Mouse (Mus musculus): ENCODE results near the gene Washc3.

Washc3 gene

DNA sequence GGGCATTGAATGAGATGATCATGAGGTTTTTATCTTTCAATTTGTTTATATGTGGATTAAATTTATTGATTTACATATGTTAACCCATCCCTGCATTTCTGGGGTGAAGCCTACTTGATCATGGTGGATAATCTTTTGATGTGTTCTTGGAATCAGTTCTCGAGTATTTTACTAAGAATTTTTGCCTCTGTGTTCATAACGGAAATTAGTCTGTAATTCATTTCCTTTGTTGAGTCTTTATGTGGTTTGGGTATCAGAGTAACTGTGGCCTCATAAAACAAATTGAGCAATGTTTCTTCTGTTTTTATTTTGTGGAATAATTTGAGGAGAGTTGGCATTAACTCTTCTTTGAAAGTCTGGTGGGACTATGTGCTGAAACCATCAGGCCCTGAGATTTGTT lies 54.7 kb downstream of the Washc3 start:
- no peak for DNase-seq (ENCODE audit: extremely low spot score, low spot score)

- DNase-seq (ENCODE audit: extremely low spot score, low spot score): no peak
These were observed 59.4 kb downstream of the Washc3 start for GRCm38 (mm10) chr10:88260309-88260708.

GRCm38 (mm10) chr10:88261186-88261585 lies 60.3 kb downstream of the Washc3 start:
- no peak for DNase-seq (ENCODE audit: extremely low spot score, low spot score)

GRCm38 (mm10) chr10:88263383-88263782 lies 62.5 kb downstream of the Washc3 start:
- no peak for DNase-seq (ENCODE audit: extremely low spot score, low spot score)

DNA sequence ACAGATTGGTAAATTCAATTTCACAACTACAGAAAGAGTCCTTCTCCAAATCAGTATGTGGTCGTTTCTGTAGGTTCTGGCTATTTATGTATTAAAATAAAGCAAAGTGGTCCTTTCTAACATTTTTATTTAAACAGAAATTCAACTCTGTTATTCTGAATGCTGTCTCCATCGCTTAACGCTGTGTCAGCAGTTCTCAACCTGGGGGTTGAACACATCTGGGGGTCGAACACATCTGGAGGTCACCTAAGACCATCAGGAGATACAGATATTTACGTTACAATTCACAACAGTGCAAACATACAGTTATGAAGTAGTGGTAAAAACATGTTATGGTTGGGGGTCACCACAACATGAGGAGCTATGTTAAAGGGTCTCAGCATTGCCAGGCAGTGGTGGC lies 73.2 kb downstream of the Washc3 start:
- DNase-seq (ENCODE audit: extremely low spot score, low spot score): no peak

DNA sequence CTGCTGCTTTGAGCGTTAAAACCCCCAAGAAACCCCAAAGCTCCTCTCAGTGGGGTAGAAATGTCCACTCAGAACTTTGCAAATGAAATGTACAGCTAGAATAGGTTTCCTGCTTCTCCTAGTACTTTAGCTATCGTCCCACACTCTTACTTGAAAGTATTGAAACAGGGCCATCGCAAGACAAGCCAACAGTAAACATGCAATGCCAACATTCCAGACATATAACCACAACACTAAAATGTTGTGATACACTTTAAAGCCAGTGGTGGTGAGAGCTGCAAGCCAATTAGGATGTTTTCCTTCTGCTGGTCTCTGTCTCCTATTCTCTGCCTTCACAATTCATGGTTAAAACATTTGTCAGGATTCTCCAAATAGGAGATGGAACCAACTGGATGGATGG lies 80.8 kb downstream of the Washc3 start:
- DNase-seq (ENCODE audit: extremely low spot score, low spot score): no peak

- DNase-seq (ENCODE audit: extremely low spot score, low spot score): no peak
These were observed 83.6 kb downstream of the Washc3 start for GRCm38 (mm10) chr10:88284343-88284990.

GRCm38 (mm10) chr10:88287261-88287660 lies 86.4 kb downstream of the Washc3 start:
- DNase-seq (ENCODE audit: extremely low spot score, low spot score): no peak

GRCm38 (mm10) chr10:88288061-88288460 lies 87.2 kb downstream of the Washc3 start:
- no peak for DNase-seq (ENCODE audit: extremely low spot score, low spot score)

GRCm38 (mm10) chr10:88295091-88295490 lies 94.2 kb downstream of the Washc3 start:
- DNase-seq (ENCODE audit: extremely low spot score, low spot score): no peak
